Mouse (Mus musculus) heart, postnatal 0 days (tissue): ENCODE data around the gene Gm5105.

ENCODE experiments used
- CTCF ChIP-seq: IDR thresholded peaks from 2 replicates; pipeline ENCODE4 v1.5.1; 2016; ENCODE audit warnings: antibody characterized with exemption, control low read depth, low read depth
- EP300 ChIP-seq: IDR thresholded peaks from 2 replicates; pipeline ENCODE4 v1.6.1; 2016; ENCODE audit warnings: antibody characterized with exemption, low read depth

DNA sequence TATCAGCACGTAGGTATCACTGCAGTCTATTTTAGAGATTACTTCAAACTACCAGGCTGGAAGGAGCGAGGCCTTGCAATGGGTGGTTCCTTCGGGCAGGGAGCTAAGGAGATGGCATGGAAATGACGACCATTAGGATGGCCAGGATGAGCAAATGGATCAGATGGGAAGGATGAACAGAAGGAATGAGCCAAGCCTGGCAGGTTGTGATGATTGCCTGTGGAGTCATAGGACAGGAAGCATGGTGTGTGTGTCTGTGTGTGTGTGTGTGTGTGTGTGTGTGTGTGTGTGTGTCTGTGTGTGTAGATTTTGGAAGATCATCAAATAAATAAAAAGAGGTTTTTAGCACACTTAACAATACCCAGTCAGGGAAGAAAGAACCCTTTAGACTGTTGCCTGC lies 44.5 kb downstream of the Gm5105 start:
- TF ChIP-seq CTCF: no peak
- no peak for TF ChIP-seq EP300
